Mouse (Mus musculus) CD4-positive, CD25-positive, alpha-beta regulatory T cell, adult 4 months (primary cell): ENCODE data around the gene Efna3. TPM values are rescaled to one million over a fixed set of nuclear protein-coding genes. Genes with fewer than 3 reads are reported as not detected.

Experiments
- ATAC-seq: one replicate; pipeline ENCODE4 v1.8.0; 2017
- polyA plus RNA-seq, 2 experiments: library from polyadenylated mRNA; unstranded; fragments of 100-300 nt; shearing (Covaris generic); gene quantifications; one replicate each; pipeline ENCODE4 v1.2.1; 2017

Efna3 gene
- polyA plus RNA-seq, 2 experiments from 2014 or later, result not detected

DNA sequence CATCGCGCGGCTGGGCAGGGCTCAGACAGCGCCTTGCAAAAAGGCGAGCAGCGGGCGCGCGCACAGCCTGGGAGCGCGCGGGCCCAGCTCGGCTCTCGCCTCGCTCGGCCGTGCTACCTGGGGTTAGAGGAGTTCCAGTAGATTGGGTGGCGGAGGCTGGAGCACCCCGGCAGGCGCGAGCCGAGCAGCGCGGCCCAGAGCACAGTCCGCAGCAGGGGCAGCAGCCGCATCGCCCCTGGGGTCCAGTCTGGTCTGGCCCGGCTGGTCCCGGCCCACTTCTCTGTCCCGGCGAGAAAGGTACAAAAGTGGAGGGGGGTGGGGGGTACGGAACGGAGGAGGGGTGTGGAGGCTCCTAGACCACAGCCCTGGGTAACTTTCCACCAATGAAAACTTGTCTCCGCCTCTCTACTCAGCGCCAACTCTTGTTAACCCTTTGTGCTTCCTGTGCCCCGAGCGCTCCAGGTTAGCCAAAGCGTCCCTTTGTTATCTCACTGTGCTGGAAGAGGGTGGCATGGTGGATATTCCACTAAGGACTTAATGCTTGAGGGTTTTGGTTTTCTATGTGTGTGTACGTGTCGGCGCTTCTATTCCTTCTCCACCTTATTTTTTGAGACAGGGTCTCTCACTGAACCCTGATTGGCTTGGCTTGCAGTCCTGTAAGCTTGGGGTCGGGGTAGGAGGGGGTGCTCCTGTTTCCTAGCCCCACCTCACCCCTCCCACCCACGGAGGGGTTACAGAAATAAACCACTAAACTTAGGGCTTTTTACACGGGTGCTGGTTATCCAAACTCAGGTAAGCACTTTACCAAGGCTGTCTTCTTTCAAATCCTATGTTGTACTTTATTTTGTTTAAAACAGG, 15.2 kb upstream of the Efna3 start, which contains the start of gene Efna4:
TSS of gene Efna4 (minus strand) at position 308 of the 858 bp plus-strand sequence.
- peak; percentile 66 for ATAC-seq

DNA sequence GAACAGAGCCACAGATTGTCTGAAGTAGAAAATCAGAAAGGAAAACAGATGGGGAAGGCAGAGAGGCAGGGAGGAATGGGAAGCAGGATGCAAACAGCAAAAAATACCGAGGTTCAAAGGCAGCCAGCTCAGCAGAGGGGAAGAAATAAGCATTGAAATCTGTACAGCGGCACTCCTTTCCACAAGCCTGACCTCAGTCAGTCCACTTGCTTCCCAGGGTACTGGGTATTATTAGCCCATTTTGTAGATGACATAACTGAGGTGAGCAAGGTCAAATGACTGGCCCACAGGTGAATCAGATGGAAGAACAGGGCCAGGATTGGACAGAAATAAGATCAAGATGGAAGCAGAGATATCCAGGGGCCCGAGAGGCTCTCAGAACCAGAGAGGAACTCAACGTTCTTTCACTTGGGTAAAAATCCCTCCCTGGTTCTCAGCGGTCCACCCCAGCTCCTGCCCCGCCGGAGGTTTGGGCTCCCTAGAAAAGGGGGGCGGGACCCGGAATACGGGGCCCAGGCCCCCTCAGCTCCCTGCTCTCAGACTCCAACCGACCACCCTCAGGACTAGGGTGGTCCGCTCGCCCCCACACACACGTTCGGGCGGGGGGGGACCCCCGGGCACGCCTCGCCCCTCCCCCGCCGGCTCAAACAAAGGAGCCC, 14.4 kb upstream of the Efna3 start:
- ATAC-seq, result peak; percentile 30

DNA sequence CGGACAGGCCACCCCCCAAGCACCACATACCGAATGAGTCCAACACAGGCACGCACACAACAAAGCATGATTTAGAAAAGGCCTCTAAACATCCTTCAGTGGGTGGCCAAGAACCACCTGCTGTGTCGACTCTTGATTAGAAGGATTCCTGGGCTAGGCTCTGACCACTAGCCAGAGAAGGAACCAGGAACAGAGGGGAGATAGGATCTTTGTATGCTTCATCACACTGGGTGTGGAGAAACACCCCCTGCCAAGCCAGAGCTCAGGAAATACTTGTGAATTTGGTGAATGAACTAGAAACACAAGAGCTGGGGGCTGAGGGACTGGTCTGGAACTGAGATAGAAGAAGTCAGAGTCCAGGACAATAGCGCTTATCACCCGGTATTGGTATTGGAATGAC, 13.8 kb upstream of the Efna3 start:
- ATAC-seq, result no peak

DNA sequence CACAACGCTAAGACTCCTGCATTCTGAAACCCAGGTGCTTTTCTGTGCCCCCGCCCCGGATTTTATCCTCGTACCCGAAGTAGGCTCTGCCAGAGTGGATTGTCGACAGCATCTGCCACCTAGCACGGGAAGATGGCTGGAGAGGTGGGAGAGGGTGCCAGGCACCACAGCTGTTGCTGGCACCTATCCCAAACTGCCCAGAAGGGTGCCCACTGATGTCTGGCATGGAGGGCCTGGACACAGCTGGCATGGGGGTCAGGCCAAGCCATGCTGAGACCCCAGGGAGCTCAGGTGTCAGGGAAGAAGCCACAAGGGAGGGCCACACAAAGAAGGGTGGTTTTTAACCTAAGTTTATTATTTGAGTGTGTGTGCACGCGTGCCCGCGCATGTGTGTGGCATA, 10.3 kb upstream of the Efna3 start:
- ATAC-seq, result no peak

DNA sequence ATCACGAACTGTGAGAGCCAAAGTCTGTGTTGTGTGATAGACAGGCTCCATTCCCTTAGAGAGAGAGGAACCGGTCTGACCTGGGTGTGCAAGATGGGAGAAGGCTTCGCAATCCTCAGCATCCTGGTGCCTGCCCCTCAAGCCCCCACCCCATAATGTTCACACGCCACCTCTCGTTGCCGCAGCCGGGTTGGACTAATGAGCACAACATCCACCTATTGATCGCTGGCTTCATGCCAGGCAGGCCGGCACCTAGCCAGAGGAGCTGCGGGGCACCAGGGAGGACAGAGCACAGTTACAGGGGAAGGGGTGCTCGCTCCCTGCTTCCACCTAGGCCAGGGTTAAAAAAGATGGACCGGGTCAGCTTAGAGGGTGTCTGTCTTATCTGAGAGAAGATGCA, 9.7 kb upstream of the Efna3 start:
- no peak for ATAC-seq

DNA sequence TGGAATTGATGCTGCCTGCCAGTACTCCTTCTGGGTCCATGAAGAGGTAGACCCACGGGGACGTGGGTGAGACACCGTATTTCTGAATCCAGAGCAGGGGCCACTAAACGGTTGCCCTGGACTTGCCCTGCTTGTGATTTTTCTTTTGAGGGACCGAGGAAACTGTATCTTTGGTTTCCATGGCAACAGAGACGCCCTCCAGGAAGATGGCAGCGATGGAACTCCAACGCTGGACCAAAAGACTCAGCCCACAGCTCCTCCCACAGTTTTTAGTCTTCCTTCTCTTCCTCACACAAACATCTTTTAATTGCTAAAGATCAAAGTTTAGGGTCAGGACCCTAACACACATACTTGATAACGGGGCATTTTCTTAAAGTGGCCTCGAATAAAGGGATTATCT, 9.2 kb upstream of the Efna3 start:
- ATAC-seq, result no peak

DNA sequence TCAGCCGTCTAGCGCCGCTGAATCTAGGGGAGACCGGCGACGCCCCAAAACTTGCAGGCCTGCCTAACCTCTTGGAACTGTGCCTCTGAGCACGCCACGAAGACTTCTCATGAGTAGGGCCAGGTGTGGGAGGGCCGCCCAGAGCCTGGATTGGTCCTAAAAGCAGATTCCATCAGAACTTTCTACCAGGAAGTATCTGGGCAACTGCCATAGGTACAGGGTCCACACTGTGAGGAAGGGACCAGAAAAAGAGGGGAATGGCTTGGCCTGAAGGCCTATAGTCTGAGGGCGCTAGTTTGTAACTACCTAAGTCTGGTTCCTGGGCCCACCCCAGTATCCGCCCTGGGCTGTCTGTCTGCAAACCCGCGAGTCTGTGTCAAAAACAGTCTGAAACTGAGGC, 8.8 kb upstream of the Efna3 start:
- ATAC-seq, result no peak

DNA sequence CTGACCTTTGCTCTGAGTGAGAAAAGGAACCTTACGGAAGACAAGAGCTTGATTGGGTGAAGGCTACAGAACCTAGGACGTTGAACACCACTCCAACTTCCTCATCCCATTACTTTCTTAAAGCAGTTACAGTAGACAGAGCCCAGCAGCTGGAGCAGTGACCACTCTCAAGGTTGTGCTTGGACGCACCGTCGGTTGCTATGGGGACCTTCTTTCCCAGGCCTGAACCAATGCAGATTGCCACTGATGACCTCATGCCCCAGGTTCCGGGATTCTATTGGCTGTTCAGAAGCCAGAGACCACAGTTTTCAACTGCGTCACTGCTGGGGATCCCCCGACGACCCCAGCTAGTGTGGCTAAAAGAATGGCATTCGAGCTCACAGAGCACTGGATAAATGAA, 8.2 kb upstream of the Efna3 start:
- no peak for ATAC-seq

DNA sequence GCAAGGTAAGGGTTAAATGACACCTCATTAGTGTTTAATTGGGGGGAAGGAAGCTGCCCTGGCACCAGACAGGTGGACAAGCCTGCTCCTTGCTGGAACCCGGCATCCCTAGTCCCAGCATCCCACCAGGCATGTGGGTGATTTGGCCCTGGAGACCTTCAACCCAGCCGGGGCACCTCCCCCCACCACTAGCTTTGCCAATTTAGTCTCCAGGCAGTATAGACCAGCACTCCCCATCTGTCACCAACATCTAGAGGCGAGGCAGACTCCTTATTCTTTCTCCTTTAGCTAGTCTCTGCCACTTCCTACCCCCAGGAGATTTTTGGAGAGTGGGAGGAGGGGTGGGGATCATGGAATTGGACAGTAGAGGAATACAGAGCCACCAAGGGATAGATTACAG, 7.6 kb upstream of the Efna3 start:
- ATAC-seq, result no peak

DNA sequence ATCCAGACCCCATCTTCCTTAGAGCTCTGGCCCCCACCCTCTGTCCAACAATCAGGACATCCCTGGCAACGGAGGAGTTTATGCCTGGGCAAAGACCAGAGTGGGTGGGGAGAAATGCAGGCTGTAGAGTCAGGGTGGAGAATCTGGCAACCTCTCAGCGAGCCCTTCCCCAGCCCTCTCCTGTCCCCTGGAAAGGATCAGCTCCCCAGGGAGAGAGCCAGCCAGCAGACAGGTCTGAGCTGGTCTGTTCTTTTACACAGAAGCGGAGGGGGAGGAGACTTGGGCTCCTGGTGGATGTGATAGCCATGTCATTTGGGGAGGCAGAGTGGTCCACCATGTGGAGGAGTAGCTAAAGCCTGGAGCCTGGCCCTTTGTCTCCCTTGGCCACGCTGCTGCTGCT, 5.9 kb upstream of the Efna3 start:
- ATAC-seq, result no peak

DNA sequence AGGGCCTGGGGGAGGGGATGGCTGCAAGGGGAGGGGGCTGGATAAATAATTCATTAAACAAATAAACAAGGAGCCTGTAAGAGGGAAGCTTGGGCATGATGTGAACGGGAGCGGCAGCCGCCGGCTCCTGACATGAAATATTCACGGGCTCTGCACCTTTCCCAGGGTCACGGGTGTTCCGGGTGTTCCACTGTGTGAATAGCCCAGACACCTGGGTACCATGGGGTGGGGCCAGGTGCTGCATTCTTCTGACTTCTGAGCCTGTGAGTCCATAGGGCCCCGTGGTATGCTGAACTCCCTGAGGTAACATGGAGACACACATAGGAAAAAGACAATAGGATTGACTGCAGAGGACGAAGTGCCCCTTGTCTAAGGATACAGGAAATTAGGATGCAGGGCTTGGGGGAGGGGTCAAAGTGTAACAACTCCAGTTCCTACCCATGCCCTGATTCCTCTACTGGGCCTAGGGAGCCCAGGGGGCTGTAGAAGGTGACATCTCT, 4.7 kb upstream of the Efna3 start:
- ATAC-seq, result no peak

DNA sequence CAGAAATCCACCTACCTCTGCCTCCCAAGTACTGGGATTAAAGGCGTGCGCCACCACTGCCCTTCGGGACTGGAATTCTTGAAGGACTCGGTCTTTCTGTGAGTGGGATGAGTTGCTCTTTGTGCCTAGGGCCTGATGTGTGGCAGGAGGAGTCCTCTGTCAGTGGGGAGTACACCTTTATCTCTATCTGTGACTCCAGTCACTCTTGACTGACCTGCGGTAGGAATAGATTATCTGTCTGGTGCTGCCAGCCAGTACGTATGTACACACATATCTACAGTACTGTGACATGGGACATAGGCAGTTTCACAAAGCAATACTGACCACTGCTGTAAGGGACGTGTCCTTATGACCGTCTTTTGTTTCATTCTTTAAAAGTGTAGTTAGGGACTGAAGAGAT, 3.1 kb upstream of the Efna3 start:
- no peak for ATAC-seq

DNA sequence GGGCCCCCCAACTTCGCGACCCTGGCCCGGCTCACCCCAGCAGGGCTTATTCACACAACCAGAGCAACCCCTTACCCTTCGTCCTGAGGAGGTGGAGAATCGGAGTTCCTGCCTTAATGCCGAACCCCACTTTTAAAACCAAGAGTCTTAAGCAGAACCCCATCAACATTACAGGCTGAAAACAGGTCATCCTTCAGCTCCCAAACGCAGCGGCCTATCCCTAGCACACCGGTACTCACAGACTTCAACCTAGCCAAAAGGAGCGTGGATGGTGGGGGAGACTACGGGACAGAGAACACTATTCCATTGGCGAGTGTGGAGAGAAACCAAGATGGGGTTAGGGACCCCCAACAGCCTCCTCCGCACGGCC, 649 bp downstream of the Efna3 start:
- ATAC-seq, result peak; percentile 15

DNA sequence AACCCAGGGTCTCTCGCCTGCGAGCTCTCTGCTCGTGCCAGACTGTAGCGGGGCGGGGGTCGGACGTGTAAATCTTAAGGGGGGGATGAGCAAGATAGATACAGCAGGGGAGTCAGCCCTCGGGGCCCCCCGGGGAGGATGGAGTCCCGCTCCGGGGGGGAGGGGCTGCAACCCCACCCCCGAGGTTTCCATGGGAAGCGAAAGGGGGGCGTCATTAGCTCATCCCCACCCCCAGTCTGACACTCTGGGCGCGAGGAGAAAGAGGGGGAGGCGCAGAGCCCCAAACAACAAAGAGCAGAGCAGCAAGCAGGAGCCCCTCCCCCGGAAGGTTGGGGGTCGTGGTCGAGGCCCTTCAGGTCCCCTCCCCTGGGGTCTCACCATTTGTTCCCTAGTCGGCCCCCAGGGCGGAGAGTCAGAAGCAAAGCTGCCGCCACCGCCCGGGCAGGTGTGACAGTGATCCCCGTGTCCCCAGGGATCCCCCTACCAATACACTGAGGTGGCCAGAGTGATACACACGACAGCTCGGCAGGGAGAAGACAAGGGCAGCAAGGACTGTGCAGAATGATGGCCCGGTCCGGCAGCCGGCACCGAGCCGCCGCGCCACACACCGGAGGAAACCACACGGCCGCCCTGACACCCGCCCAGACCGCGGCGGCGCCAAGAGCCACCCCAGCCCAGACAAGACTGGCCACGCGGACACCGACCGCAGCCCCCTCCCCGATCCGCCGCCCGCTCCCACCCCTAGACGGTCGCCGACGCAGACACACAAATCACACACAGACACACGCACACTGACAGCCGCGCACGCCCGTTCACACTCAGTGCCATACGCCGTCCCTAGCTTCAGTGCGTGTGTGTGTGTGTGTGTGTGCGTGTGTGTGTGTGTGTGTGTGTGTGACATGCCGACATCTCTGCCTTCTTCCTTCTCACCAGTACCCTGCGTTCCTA, 1.3 kb downstream of the Efna3 start:
- ATAC-seq, result peak; percentile 40

DNA sequence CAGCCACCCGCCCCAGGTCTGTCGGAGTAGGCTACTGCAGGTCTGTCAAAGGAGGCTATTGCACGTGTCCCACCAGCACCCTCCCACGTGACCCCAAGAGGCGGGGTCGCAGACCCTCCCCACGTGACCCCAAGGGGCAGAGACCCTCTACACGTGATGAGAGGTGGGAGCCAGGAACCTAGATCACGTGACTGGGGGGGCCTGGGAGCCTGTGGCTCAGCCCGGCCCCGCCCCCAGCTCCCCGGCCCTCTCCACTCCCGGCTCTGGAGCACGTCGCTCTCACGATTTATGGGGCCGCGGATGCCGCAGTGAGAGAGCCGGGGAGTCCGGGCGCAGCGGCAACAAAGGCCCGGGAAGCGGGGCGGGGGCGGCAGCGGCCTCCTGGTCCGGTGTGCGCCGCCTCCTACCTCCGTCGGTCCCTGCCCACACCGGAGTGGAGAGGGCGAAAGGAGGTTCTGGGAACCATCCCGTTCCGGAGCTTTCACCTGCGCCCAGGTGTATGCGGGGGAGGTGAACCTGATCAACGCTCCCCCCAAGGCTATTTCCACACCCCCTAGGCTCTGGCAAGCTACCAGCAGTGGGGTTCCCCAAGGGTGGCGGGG, 2.1 kb downstream of the Efna3 start:
- ATAC-seq, result no peak

DNA sequence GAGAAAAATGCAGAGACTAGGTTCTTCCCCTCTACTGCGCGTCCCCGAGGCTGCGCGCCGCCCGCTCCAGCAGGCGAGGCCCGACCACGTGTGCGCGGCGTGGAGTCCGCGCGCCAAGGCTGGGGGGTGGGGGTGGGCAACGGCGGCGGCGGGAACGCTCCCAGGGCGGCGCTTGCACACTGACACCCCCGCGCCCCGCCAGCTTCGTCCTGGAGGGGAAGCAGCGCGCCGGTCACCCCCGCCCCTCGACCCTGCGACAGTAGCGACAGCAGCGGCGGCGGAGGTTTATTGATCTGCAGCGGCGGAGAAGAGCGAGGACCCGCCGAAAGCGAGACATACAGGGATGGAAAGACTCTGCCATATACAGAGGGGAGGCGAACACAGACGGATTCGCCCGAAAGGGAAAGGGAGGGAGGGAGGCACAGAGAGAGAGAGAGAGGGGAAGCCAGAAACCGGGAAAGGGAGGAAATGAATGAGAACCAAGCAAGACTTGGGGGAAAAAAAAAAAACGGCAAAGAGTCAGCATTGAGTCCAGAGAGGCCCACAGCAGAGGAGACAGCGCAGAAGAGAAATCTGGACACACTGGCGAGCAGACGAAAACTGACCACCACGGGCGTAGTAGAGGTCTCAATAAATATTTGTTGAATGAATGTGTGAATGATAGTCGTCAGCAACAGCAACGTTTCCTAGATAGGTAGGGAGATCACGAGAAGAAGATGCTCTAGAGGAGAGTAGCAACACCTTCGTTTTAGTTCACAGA, 3.0 kb downstream of the Efna3 start:
- no peak for ATAC-seq

DNA sequence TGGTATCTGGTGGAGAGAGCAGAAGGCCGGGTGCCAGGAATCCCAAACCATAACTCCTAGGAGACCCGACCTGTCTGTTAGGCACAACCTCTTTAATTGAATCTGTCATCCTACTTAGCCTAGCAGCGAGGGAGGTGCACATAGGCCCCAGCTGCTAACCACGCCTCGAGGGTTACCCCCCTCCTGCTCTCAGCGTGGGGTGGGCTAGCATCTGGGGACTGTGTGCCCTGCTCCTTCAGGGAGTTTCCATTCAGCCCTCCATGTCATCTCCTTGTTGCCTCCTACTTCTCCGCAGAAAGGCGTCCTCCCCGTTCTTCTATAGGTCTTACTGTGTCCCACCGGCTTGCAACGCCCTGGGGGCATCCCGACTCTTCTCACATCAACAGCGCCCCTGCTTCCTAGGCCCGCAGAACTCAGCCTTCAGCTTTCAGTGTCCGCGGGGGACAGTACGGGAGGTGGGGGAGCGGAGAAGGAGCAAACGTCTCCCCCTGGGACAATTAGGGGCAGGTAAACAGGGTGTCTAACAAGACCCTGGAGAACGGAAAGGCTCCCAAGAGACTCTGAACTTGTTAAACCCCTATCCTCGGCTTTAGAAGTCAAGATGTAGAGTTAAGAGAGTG, 3.7 kb downstream of the Efna3 start:
- no peak for ATAC-seq

DNA sequence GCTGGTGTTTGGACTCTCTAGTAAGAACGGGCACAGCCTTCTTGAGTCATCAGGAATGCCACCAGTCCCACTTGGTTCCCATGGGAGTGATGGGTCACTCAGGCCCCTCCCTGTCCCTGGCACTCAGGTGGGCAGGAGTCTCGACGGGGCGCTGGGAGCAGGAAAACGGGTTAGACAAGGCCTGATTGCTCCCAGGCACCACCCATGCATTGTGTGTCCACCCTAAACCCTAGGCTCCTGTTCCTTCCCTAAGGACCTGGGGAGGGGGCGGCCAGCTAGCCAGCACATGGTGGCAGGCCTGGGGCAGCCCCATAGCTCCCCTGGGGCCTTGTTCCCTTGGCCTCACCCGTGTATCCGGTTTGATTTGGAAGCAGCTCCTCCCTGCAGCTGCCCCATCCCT, 4.4 kb downstream of the Efna3 start:
- no peak for ATAC-seq

DNA sequence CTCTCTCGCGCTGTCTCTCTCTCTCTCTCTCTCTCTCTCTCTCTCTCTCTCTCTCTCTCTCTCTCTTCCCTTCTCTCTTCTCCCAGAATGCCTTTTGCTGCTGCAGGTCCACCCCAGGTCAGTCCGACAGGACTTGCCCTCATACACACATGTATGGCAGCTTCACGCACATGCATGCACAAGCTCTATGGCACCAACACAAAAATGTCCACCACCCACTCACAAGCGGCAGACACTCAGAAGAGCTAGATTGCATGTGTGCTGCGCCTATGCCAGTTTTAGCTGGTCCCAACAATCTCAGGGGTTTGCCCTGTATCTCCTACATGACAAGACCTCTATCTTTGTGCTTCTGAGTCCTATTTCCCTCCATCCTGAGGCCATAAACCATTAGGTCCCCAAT, 5.5 kb downstream of the Efna3 start:
- no peak for ATAC-seq

DNA sequence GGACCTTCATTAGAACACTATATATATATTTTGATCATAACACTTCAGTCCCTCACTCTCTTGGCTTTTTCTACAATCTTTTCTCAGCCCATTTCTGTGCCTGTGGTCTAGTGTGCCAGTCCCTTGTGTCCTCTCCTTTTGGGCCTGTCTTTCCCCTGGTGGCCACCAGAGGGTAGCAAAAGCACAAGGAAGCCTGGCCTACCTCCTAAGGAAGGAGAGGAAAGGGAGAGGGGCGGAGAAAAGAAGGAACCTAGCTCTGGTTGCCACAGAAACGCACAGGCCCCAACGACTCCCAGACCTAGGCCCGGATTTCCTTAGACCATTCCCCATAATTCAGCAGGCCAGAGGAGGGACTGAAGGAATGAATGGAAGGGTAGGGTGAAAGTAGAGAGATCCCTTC, 5.9 kb downstream of the Efna3 start:
- peak; percentile 60 for ATAC-seq
